Mouse (Mus musculus) midbrain, embryonic 14.5 days (tissue): ENCODE data around the gene Abhd13. TPM values are rescaled to one million over a fixed set of nuclear protein-coding genes. Genes with fewer than 3 reads are reported as not detected.

ENCODE experiments used
- ATAC-seq: fragments of 200-750 bp; cut with Nextera tagmentation; 2 replicates; pipeline ENCODE4 v1.8.0; 2017; ENCODE audit warnings: moderate number of reproducible peaks, moderate library complexity; ENCODE audit not compliant: low FRiP score, low TSS enrichment
- DNase-seq: peaks from one replicate; pipeline ENCODE4 v3.0.0-alpha.2; 2015
- H3K27ac ChIP-seq: fragments of 300-500 bp; sonication (generic); replicated peaks from 2 replicates; pipeline ENCODE4 v1.5.1; 2014; ENCODE audit warnings: mild to moderate bottlenecking, low read depth, low read length, moderate library complexity
- H3K27me3 ChIP-seq: fragments of 300-500 bp; sonication (generic); 2 replicates; pipeline ENCODE4 v1.6.1; 2014; ENCODE audit warnings: low read length, control low read depth, mixed read lengths; ENCODE audit not compliant: control insufficient read depth, insufficient read depth
- H3K36me3 ChIP-seq: fragments of 300-500 bp; sonication (generic); 2 replicates; pipeline ENCODE4 v1.6.1; 2014; ENCODE audit warnings: low read length, control low read depth; ENCODE audit not compliant: control insufficient read depth, insufficient read depth
- H3K4me1 ChIP-seq: fragments of 300-500 bp; sonication (generic); 2 replicates; pipeline ENCODE4 v1.6.1; 2014; ENCODE audit warnings: mild to moderate bottlenecking, antibody characterized with exemption, low read length, control low read depth; ENCODE audit not compliant: control insufficient read depth, insufficient read depth
- H3K4me2 ChIP-seq: fragments of 300-500 bp; sonication (generic); 2 replicates; pipeline ENCODE4 v1.6.1; 2014; ENCODE audit warnings: mild to moderate bottlenecking, low read length, moderate library complexity
- H3K4me3 ChIP-seq: fragments of 300-500 bp; sonication (generic); replicated peaks from 2 replicates; pipeline ENCODE4 v1.5.1; 2014; ENCODE audit warnings: low read depth, low read length
- H3K9ac ChIP-seq: fragments of 300-500 bp; sonication (generic); replicated peaks from 2 replicates; pipeline ENCODE4 v1.6.1; 2014; ENCODE audit warnings: mild to moderate bottlenecking, low read length, moderate library complexity
- H3K9me3 ChIP-seq: fragments of 300-500 bp; sonication (generic); 2 replicates; pipeline ENCODE4 v1.6.1; 2016; ENCODE audit warnings: low read length, control low read depth, mixed read lengths; ENCODE audit not compliant: control insufficient read depth
- WGBS: fragments of 180-500 bp; shearing (Covaris S2); extraction: QIAGEN DNeasy Blood & Tissue Kit; methylation state at CpG from one replicate; pipeline ENCODE4 v1.1.7; 2014; 5-methylcytosine and 5-hydroxymethylcytosine counted together
- polyA plus RNA-seq: library from polyadenylated mRNA; unstranded; fragments of >200 nt; fragmentation: Nextera tagmentation; extraction: Ambion mirVana; gene quantifications from 2 replicates; pipeline ENCODE4 v1.2.1, GENCODE M21; 2014

The Abhd13 gene
- polyA plus RNA-seq, 1 experiment from 2014 or later = 20.0 TPM

- DNase-seq (no peak), ATAC-seq (no peak)
- Histone ChIP-seq H3K4me2 (no peak overlapping the region), H3K4me3 (no peak overlapping the region), H3K4me1 (peaks cover 8% of the 10 kb centered on the region), H3K27me3 (no peaks in the 10 kb centered on the region), H3K9ac (no peak overlapping the region), H3K9me3 (no peaks in the 10 kb centered on the region), H3K27ac (no peak overlapping the region), H3K36me3 (peaks cover 42% of the 10 kb centered on the region)
- 97% methylated on average over 9 of the region's 9 CpGs for WGBS
Measured at GRCm38 (mm10) chr8:9971866-9972265, 5.6 kb upstream of the Abhd13 start.

GRCm38 (mm10) chr8:9975276-9975675, 2.2 kb upstream of the Abhd13 start:
- DNase-seq = no peak
- Histone ChIP-seq H3K4me2 (peak overlapping the region; percentile 75), H3K36me3 (peaks cover 29% of the 10 kb centered on the region), H3K9me3 (no peaks in the 10 kb centered on the region), H3K27ac (no peak overlapping the region), H3K27me3 (no peaks in the 10 kb centered on the region), H3K4me1 (peaks cover 28% of the 10 kb centered on the region), H3K4me3 (peak overlapping the region; percentile 70), H3K9ac (no peak overlapping the region; the same call in 1 of the 2 replicates)
- 57% methylated on average over 5 of the region's 5 CpGs for WGBS
- ATAC-seq = no peak

GRCm38 (mm10) chr8:9975898-9976611, 1.5 kb upstream of the Abhd13 start:
- Histone ChIP-seq H3K27me3 (no peaks in the 10 kb centered on the region), H3K27ac (peak overlapping the region; percentile 70), H3K4me3 (peak overlapping the region; percentile 70), H3K9me3 (no peaks in the 10 kb centered on the region), H3K4me2 (peak overlapping the region; percentile 75), H3K4me1 (peaks cover 28% of the 10 kb centered on the region), H3K9ac (peak overlapping the region; percentile 62), H3K36me3 (peaks cover 26% of the 10 kb centered on the region)
- DNase-seq (peak; percentile 99), ATAC-seq (peak; percentile 95)
- WGBS = under 1% methylated on average over 47 of the region's 47 CpGs

GRCm38 (mm10) chr8:9977016-9977415, 491 bp upstream of the Abhd13 start:
- Histone ChIP-seq H3K36me3 (peaks cover 16% of the 10 kb centered on the region), H3K27me3 (no peaks in the 10 kb centered on the region), H3K4me2 (peak overlapping the region; percentile 47), H3K9me3 (no peaks in the 10 kb centered on the region), H3K4me3 (peak overlapping the region; percentile 91), H3K9ac (peak overlapping the region; percentile 23; the same call in 1 of the 2 replicates), H3K4me1 (peaks cover 28% of the 10 kb centered on the region), H3K27ac (no peak overlapping the region)
- DNase-seq (peak; percentile 13), ATAC-seq (no peak)
- 48% methylated on average over 15 of the region's 15 CpGs for WGBS

- H3K9me3 ChIP-seq = no peaks in the 10 kb centered on the region
- peak overlapping the region; percentile 88 for H3K9ac ChIP-seq
- ATAC-seq = no peak
- 63% methylated on average over 18 of the region's 18 CpGs for WGBS
- DNase-seq = no peak
- H3K27ac ChIP-seq = no peak overlapping the region
- peaks cover 28% of the 10 kb centered on the region for H3K4me1 ChIP-seq
- no peaks in the 10 kb centered on the region for H3K27me3 ChIP-seq
- no peaks in the 10 kb centered on the region for H3K36me3 ChIP-seq
- H3K4me3 ChIP-seq = peak overlapping the region; percentile 91
- H3K4me2 ChIP-seq = peak overlapping the region; percentile 83
Measured at GRCm38 (mm10) chr8:9978475-9979230, 1.1 kb downstream of the Abhd13 start.

GRCm38 (mm10) chr8:9979746-9980145, 2.2 kb downstream of the Abhd13 start:
- Histone ChIP-seq H3K4me3 (no peak overlapping the region), H3K4me1 (peaks cover 28% of the 10 kb centered on the region), H3K27ac (no peak overlapping the region), H3K4me2 (no peak overlapping the region), H3K9ac (no peak overlapping the region), H3K9me3 (no peaks in the 10 kb centered on the region), H3K27me3 (no peaks in the 10 kb centered on the region), H3K36me3 (no peaks in the 10 kb centered on the region)
- ATAC-seq (no peak), DNase-seq (no peak)
- WGBS = 85% methylated on average over 1 of the region's 1 CpGs

GRCm38 (mm10) chr8:9980188-9980587, 2.7 kb downstream of the Abhd13 start:
- H3K27me3 ChIP-seq = no peaks in the 10 kb centered on the region
- no peak overlapping the region for H3K4me2 ChIP-seq
- no peaks in the 10 kb centered on the region for H3K9me3 ChIP-seq
- no peak overlapping the region for H3K9ac ChIP-seq
- H3K27ac ChIP-seq = no peak overlapping the region
- H3K4me3 ChIP-seq = no peak overlapping the region
- H3K36me3 ChIP-seq = no peaks in the 10 kb centered on the region
- peaks cover 25% of the 10 kb centered on the region for H3K4me1 ChIP-seq
- DNase-seq (no peak), ATAC-seq (no peak)

- H3K27ac ChIP-seq = no peak overlapping the region
- H3K27me3 ChIP-seq = peaks cover 9% of the 10 kb centered on the region; the same call in 1 of the 2 replicates
- H3K4me3 ChIP-seq = no peak overlapping the region
- peaks cover 12% of the 10 kb centered on the region; the same call in 1 of the 2 replicates for H3K4me1 ChIP-seq
- H3K9ac ChIP-seq = no peak overlapping the region
- no peak overlapping the region for H3K4me2 ChIP-seq
- no peaks in the 10 kb centered on the region for H3K36me3 ChIP-seq
- DNase-seq (no peak), ATAC-seq (no peak)
- 77% methylated on average over 7 of the region's 7 CpGs for WGBS
- no peaks in the 10 kb centered on the region for H3K9me3 ChIP-seq
Measured at GRCm38 (mm10) chr8:10004115-10004514, 26.6 kb downstream of the Abhd13 start.
